Mouse (Mus musculus) heart, embryonic 16.5 days (tissue): ENCODE results near the gene Nectin4. TPM values are rescaled to one million over a fixed set of nuclear protein-coding genes. Genes with fewer than 3 reads are reported as not detected.

Source experiments
- ATAC-seq: fragments of 200-750 bp; cut with Nextera tagmentation; replicated peaks from 2 replicates; pipeline ENCODE4 v1.8.0; 2017; ENCODE audit warnings: moderate number of reproducible peaks; ENCODE audit not compliant: insufficient read depth, low FRiP score; ENCODE audit errors: extremely low read depth
- H3K27ac ChIP-seq: fragments of 300-500 bp; sonication (generic); 2 replicates; pipeline ENCODE4 v1.5.1; 2014; ENCODE audit warnings: mild to moderate bottlenecking, low read length, control low read depth, moderate library complexity
- H3K27me3 ChIP-seq: fragments of 300-500 bp; sonication (generic); 2 replicates; pipeline ENCODE4 v1.6.1; 2014; ENCODE audit warnings: low read length, mixed read lengths; ENCODE audit not compliant: control insufficient read depth, insufficient read depth
- H3K36me3 ChIP-seq: fragments of 300-500 bp; sonication (generic); 2 replicates; pipeline ENCODE4 v1.6.1; 2014; ENCODE audit not compliant: control insufficient read depth, insufficient read depth
- H3K4me1 ChIP-seq: fragments of 300-500 bp; sonication (generic); 2 replicates; pipeline ENCODE4 v1.6.1; 2014; ENCODE audit warnings: low read length, mixed read lengths; ENCODE audit not compliant: control insufficient read depth, insufficient read depth
- H3K4me2 ChIP-seq: fragments of 300-500 bp; sonication (generic); 2 replicates; pipeline ENCODE4 v1.6.1; 2014; ENCODE audit warnings: low read depth, mild to moderate bottlenecking, control low read depth, low read length
- H3K4me3 ChIP-seq: fragments of 300-500 bp; sonication (generic); 2 replicates; pipeline ENCODE4 v1.5.1; 2014; ENCODE audit warnings: mild to moderate bottlenecking, control low read depth, low read length
- H3K9ac ChIP-seq: fragments of 300-500 bp; sonication (generic); 2 replicates; pipeline ENCODE4 v1.6.1; 2014; ENCODE audit warnings: low read length, control low read depth
- H3K9me3 ChIP-seq: fragments of 300-500 bp; sonication (generic); replicated peaks from 2 replicates; pipeline ENCODE4 v1.6.1; 2016; ENCODE audit warnings: low read length; ENCODE audit not compliant: control insufficient read depth
- WGBS: fragments of 180-500 bp; shearing (Covaris S2); extraction: QIAGEN DNeasy Blood & Tissue Kit; methylation state at CpG from one replicate; pipeline ENCODE4 v1.1.7; 2014; 5-methylcytosine and 5-hydroxymethylcytosine counted together
- polyA plus RNA-seq: library from polyadenylated mRNA; unstranded; fragments of >200 nt; fragmentation: Nextera tagmentation; extraction: Ambion mirVana; gene quantifications from 2 replicates; pipeline ENCODE4 v1.2.1, GENCODE M21; 2015

Gene Nectin4
- polyA plus RNA-seq, 1 experiment from 2014 or later, result 0.39 TPM

DNA sequence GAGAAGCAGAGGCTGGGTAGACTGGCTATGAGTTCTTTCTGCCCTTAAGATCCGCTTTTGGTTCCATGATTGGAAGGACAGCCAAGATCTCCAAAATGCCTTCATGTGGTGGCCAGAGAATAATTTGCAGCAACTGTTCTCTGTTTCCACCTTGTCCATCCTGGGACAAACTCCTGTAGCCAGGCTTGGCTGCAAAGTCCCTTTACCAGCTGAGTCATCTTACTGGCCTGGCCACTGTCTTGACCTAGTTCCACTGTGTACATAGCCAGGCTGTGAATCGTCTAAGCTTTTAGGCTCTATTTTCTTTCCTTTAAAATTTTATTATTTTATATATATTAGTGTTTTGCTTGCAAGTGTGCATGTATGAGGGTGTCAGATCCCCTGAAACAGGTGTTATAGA lies 20.7 kb upstream of the Nectin4 start:
- Histone ChIP-seq H3K9me3 (0 out of 2 replicates have a peak, but pooled peaks cover 4% of the 10 kb centered on the region), H3K4me2 (no peak overlapping the region), H3K27me3 (no peaks in the 10 kb centered on the region), H3K27ac (no peak overlapping the region), H3K4me3 (no peak overlapping the region), H3K4me1 (peaks cover 12% of the 10 kb centered on the region), H3K9ac (no peak overlapping the region), H3K36me3 (no peaks in the 10 kb centered on the region)
- WGBS, result 90% methylated on average over 2 of the region's 2 CpGs
- ATAC-seq, result no peak

DNA sequence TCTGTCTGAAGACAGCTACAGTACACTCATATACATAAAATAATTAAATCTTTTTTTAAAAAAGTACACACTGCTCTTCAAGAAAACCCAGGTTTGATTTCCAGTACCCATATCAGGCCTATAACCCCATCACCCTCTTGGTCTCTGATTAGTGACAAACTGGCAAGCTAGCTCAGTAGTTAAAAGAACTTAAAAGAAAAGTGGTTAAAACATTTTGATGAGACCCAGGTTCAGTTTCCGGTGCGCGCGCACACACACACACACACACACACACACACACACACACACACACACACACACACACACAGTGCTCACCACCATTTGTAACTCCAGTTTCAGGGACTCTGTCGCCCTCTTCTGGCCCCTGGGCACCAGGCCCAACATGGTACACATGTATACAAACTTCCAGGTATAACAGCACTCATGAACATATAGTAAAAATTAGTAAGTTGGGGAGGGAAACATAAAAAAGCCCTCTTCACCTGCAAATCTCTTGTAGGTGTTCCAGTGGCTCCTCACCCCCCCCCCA lies 14.0 kb upstream of the Nectin4 start:
- WGBS, result 79% methylated on average over 5 of the region's 5 CpGs
- H3K4me1 ChIP-seq, result no peaks in the 10 kb centered on the region; the same call in 1 of the 2 replicates

DNA sequence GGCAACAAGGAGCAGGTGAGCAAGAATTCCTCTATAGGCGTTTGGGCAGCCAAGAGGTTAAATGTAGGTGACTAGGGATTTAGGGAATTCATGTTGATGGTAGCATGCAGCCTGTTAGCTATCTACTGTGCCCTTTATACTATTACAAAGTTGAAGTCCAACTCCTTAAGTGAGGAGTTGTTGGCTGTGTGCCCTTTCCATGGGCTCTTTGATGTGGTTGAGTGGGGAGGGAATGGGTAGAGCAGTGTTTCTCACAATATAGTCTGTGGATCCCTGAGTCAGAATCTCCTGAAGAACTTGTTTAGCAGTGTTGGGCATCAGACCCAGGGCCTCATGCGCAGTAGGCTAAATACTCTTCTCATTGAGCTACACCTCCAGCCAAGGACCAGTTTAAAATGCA lies 13.1 kb upstream of the Nectin4 start:
- H3K9ac ChIP-seq, result no peak overlapping the region
- H3K4me1 ChIP-seq, result peaks cover 2% of the 10 kb centered on the region; the same call in 1 of the 2 replicates
- H3K36me3 ChIP-seq, result peaks cover 16% of the 10 kb centered on the region
- no peak overlapping the region for H3K4me3 ChIP-seq
- no peaks in the 10 kb centered on the region for H3K9me3 ChIP-seq
- H3K27me3 ChIP-seq, result no peaks in the 10 kb centered on the region
- no peak overlapping the region for H3K27ac ChIP-seq
- WGBS, result 94% methylated on average over 2 of the region's 2 CpGs
- ATAC-seq, result no peak
- no peak overlapping the region for H3K4me2 ChIP-seq

More for the DNA sequence above, 14.0 kb upstream of the Nectin4 start:
- Histone ChIP-seq H3K36me3 (peaks cover 16% of the 10 kb centered on the region), H3K9me3 (no peaks in the 10 kb centered on the region), H3K27ac (no peak overlapping the region), H3K4me2 (no peak overlapping the region), H3K27me3 (no peaks in the 10 kb centered on the region), H3K9ac (no peak overlapping the region), H3K4me3 (no peak overlapping the region)
- ATAC-seq, result no peak

DNA sequence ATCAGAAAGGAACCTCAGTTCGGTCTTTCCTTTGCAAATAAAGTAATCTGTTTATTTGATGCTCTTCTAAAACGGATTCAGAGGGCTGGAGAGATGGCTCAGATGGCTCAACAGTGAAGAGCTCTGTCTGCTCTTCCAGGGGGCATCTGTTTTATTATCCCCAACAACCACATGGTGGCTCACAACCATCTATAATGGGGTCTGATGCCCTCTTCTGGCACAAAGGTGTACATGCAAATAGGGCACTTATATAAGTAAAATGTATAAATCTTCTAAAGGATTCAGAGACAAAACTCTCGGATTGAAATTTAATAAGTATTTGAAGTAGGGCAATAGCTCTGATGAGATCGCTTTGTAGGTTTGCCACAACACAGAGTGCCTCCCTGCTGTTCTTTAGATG lies 11.5 kb upstream of the Nectin4 start:
- Histone ChIP-seq H3K9ac (no peak overlapping the region), H3K4me2 (no peak overlapping the region), H3K36me3 (peaks cover 16% of the 10 kb centered on the region), H3K27ac (no peak overlapping the region), H3K27me3 (no peaks in the 10 kb centered on the region), H3K9me3 (no peaks in the 10 kb centered on the region), H3K4me3 (no peak overlapping the region), H3K4me1 (peaks cover 2% of the 10 kb centered on the region; the same call in 1 of the 2 replicates)
- ATAC-seq, result no peak
- 70% methylated on average over 4 of the region's 4 CpGs for WGBS

DNA sequence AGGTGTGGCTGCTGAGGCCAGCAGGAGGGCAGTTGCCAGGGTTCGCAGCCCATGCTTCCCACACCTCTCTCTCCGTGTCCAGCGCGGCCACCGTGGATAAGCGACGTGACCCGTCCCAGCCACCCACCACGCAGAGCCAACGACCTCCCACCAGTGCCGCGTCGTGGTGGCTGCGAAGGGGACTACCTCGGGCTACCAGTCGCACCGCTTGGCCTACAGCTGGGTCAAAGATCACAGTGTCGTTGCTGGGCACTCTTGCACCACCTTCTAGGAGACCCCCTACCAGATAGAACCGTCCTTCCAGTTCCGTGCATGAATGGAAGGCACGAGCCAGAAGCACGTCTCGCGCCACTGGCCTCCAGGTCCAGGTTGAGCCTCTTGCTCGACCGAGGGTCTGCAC lies 9.6 kb upstream of the Nectin4 start:
- no peaks in the 10 kb centered on the region for H3K27me3 ChIP-seq
- peaks cover 16% of the 10 kb centered on the region for H3K36me3 ChIP-seq
- ATAC-seq, result peak; percentile 35
- peak overlapping the region; percentile 61 for H3K9ac ChIP-seq
- H3K9me3 ChIP-seq, result no peaks in the 10 kb centered on the region
- 13% methylated on average over 26 of the region's 26 CpGs for WGBS
- H3K4me3 ChIP-seq, result peak overlapping the region; percentile 58
- H3K27ac ChIP-seq, result no peak overlapping the region
- H3K4me1 ChIP-seq, result peaks cover 2% of the 10 kb centered on the region; the same call in 1 of the 2 replicates
- peak overlapping the region; percentile 68 for H3K4me2 ChIP-seq

DNA sequence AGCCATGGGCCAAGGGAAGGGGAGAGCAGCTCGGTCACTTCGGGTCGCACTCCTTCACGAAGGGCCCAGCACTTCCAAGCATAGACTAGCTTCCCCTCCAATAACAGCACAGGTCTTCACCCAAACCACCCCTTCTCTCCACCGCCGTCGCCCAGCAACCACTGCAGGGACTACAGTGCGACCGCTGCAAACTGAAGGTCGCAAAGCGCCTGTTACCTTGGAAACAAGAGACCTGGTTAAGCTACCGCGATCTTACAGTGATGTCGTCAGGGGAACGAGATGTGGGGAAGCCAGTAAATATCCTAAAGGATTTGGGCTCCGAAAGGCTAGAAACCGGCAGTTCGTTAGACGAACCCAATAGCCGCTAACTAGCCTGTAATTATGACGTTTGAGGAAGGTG lies 9.2 kb upstream of the Nectin4 start, which contains the start of gene Klhdc9:
Gene Klhdc9 (minus strand): TSS at position 143 of the 400 bp plus-strand sequence.
- H3K4me1 ChIP-seq, result peaks cover 2% of the 10 kb centered on the region; the same call in 1 of the 2 replicates
- H3K36me3 ChIP-seq, result peaks cover 16% of the 10 kb centered on the region
- H3K4me2 ChIP-seq, result peak within 1 kb of the TSS; percentile 68
- peak; percentile 86 for ATAC-seq
- peak within 1 kb of the TSS; percentile 58 for H3K4me3 ChIP-seq
- H3K9ac ChIP-seq, result peak within 1 kb of the TSS; percentile 61
- no peak within 1 kb of the TSS for H3K27ac ChIP-seq
- no peaks in the 10 kb centered on the region for H3K27me3 ChIP-seq
- WGBS, result 2% methylated on average over 21 of the region's 21 CpGs
- no peaks in the 10 kb centered on the region for H3K9me3 ChIP-seq

DNA sequence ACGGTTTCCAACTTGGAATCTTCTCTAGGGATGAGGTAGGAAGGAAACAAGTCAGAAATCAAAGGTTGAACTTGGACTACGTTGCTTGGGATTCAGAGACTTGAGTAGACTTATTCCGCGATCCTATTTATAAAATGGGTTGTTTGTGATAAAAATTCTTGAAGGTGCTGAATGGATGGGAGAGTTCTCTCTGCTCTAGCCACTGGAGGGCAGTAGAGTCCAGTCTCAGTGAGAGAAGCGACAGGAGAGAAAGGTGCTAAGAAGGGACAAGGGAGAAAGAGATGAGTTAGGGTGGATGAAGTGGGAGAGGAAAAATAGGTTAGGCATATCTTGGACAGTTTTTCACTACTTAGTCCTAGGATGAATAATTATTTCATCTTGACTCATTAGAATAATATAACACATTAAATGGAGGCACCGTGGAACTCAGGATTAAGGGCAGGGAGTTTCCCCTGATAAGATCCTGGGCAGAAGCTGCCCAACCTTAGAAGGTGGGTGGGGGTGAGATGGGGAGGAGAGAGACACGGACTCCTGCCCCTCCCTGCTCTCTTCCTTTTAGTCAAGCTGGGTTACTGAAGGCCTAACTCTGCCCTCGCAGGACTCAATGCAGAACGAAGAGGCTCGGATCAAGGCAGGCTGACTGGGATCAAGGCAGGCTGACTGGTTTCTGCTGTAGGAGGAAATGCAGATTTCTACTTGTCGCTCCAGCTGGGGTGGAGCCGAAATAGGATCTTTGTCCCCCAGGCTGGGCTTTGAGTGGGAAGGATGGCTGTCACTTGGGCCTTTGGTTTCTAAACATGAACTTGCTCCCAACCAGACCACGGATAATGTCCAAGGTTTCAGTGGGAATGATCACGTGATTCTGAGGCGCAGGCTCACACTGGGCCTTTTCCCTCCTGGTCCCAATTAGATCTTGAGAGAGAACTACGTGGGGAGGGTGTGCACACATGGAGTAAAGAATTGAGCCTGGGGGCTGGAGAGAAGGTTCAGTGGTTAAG lies 8.5 kb upstream of the Nectin4 start:
- H3K27ac ChIP-seq, result no peak overlapping the region
- 34% methylated on average over 16 of the region's 16 CpGs for WGBS

DNA sequence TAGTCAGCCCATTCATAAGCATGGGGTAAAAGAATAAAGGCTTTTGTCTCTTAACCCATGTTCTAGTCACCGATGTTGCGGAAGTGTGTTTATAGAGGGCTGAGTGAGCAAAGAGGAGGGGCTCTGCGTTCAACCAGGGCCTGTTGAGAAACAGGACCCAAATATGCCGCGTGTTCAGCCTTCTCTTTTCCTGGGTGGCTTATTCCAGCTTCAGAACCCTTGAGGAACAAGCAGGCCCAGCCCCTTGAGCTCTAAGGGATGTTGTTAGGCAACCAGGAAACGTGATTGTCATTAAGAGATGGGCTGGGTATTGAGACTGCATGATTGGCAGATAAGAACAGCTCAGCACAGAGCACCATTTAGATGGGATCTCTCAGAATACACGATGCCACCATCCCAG lies 4.0 kb upstream of the Nectin4 start:
- H3K4me1 ChIP-seq, result 0 out of 2 replicates have a peak, but pooled peaks cover 2% of the 10 kb centered on the region
- H3K9me3 ChIP-seq, result no peaks in the 10 kb centered on the region
- 63% methylated on average over 7 of the region's 7 CpGs for WGBS
- H3K27ac ChIP-seq, result no peak overlapping the region
- no peaks in the 10 kb centered on the region; the same call in 1 of the 2 replicates for H3K27me3 ChIP-seq
- no peak overlapping the region for H3K9ac ChIP-seq
- H3K4me3 ChIP-seq, result no peak overlapping the region
- no peak overlapping the region for H3K4me2 ChIP-seq
- H3K36me3 ChIP-seq, result no peaks in the 10 kb centered on the region
- no peak for ATAC-seq

More for the DNA sequence above, 8.5 kb upstream of the Nectin4 start:
- Histone ChIP-seq H3K9me3 (no peaks in the 10 kb centered on the region), H3K4me3 (peak overlapping the region; percentile 58), H3K4me1 (peaks cover 2% of the 10 kb centered on the region; the same call in 1 of the 2 replicates), H3K27me3 (no peaks in the 10 kb centered on the region), H3K36me3 (peaks cover 15% of the 10 kb centered on the region), H3K4me2 (peak overlapping the region; percentile 68), H3K9ac (peak overlapping the region; percentile 61)
- ATAC-seq, result peak; percentile 67

DNA sequence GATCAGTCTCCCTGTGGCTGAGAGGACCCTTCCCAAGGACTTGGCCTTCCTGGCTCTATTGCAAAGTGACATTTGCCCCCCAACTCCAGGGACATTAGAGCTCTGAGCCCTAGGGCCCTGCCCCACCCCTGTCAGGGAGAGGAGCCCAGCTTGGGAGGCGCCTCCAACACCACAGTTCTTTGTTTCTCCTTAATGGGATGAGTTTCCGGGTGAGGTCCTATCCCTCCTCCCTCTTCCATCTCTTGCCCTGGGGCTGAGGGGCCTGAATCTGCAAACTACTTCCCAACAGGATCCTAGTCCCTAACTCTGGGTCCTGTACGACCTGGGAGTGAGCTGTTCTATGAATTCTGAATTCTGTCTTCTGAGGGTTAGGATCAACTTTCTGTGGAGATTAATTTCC lies 3.0 kb downstream of the Nectin4 start:
- Histone ChIP-seq H3K4me1 (no peaks in the 10 kb centered on the region), H3K36me3 (no peaks in the 10 kb centered on the region), H3K4me2 (no peak overlapping the region), H3K27me3 (0 out of 2 replicates have a peak, but pooled peaks cover 2% of the 10 kb centered on the region), H3K9me3 (no peaks in the 10 kb centered on the region), H3K27ac (no peak overlapping the region), H3K4me3 (no peak overlapping the region), H3K9ac (no peak overlapping the region)
- no peak for ATAC-seq
- 67% methylated on average over 3 of the region's 3 CpGs for WGBS
